Mouse (Mus musculus) embryonic stem cell, embryonic (primary cell): ENCODE measurements around the gene Pepd.

Experiments
- CTCF ChIA-PET, 4 experiments: fragments of 300-600 bp in 2 of 4; fragments of 350-600 bp in 2 of 4; sonication (Branson Sonifier 250); formaldehyde crosslinking; loops; one replicate each; lab custom pipeline; 2022; ENCODE audit warnings: inconsistent platforms in 2 of 4; lab: Charles Lee
- POLR2A ChIA-PET, 4 experiments: fragments of 300-600 bp in 2 of 4; fragments of 350-600 bp in 2 of 4; sonication (Branson Sonifier 250); formaldehyde crosslinking; loops; one replicate each; lab custom pipeline; 2022; ENCODE audit warnings: antibody characterized with exemption in 4 of 4, inconsistent platforms in 1 of 4; lab: Charles Lee

The Pepd gene

DNA sequence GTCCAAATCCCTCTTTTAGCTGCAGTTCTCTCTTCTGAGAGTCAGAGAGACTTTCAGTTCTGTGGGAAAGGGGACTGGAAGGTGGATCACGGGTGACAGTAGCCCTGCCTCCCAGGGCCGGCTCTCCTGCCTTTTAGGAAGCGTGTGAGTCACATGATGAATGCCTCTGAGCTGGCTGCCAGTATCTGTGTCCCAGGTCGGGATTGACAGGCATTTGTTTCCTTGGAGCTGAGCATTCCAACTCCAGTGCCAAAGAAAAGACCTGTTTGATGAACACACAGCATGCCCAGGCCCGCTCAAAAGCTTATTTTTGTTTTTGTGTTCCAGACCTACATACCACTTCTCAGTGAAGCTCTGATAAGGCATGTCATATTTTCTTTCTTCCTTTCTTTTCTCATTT is 164.5 kb downstream of the Pepd start:
- ChIA-PET POLR2A (interaction anchor here in 2 of 4 experiments (0.6 to 1.5 kb wide), 5 partner anchors 10 to 269 kb away, joined by 3 to 7 read pairs (median 4); no protein-coding TSS in a partner anchor), CTCF (interaction anchor here in 3 of 4 experiments (0.5 to 1.4 kb wide), 3 partner anchors 93 to 183 kb away, joined by 3 to 11 read pairs (median 4); no protein-coding TSS in a partner anchor)

DNA sequence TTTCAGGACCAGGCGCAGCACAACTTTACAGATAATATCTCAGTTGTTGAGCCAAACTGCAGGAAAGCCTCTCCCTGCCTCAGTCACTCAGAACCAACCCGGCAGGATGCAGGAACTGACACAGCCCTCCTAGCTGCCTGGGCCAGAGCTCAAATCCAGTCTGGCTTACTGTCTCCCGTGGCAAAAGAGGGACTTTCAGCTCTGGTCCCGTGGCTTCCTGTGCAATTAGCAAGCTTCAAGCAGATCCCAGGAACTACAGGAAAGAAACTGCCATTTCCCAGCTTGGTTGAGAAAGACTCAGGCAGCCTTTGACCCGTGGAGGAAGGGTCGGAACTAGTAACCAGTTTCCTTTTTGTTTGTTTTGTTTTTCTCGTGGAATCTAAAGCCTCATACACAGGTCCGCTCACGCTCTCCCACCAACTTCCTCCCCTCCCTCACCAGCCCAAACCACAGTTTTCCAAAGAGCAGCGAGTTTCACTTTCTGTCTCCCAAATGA is 168.7 kb downstream of the Pepd start:
- ChIA-PET CTCF (interaction anchor here in 3 of 4 experiments (1.0 to 1.2 kb wide), 3 partner anchors 54 to 232 kb away, joined by 3 read pairs; no protein-coding TSS in a partner anchor), POLR2A (interaction anchor here in 2 of 4 experiments (0.6 to 0.7 kb wide), 3 partner anchors 8 to 588 kb away, joined by 3 to 8 read pairs (median 3); no protein-coding TSS in a partner anchor)

DNA sequence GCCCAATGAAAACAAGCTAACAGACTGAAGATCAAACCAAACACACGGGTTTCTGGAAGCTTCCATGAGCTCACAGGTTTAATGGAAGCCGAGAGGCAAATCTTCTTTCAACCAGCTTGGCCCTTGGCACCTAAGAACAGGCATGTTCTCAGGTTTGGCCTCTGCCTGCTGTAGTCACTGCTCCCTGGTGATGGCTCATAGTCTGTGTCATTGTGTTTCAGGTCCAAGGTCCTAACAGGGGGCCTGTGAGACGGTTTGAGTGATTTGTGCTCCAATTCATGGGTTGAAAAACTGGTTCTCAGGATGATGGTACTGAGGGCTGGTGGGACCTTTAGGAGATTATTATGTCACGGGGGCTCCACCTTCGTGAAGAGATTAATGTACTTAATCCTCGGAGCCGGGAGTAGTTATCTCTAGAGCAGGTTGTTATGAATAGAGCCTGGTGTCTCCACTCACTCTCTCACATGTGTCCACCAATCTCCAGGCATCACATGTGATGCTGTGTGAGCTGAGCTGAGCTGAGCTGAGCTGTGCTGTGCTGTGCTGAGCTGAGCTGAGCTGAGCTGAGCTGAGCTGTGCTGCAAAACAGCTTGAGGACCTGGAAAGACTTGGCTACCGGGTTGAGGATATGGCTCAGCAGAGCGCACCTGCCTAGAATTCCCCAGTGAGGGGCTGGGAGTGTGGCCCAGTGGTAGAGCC is 169.4 kb downstream of the Pepd start:
- CTCF ChIA-PET = interaction anchor here in 2 of 4 experiments (1.0 to 1.2 kb wide), 2 partner anchors 56 to 232 kb away, joined by 3 read pairs; no protein-coding TSS in a partner anchor
- POLR2A ChIA-PET = interaction anchor here in 3 of 4 experiments (0.6 to 0.7 kb wide), 3 partner anchors 9 to 846 kb away, joined by 3 read pairs; no protein-coding TSS in a partner anchor

DNA sequence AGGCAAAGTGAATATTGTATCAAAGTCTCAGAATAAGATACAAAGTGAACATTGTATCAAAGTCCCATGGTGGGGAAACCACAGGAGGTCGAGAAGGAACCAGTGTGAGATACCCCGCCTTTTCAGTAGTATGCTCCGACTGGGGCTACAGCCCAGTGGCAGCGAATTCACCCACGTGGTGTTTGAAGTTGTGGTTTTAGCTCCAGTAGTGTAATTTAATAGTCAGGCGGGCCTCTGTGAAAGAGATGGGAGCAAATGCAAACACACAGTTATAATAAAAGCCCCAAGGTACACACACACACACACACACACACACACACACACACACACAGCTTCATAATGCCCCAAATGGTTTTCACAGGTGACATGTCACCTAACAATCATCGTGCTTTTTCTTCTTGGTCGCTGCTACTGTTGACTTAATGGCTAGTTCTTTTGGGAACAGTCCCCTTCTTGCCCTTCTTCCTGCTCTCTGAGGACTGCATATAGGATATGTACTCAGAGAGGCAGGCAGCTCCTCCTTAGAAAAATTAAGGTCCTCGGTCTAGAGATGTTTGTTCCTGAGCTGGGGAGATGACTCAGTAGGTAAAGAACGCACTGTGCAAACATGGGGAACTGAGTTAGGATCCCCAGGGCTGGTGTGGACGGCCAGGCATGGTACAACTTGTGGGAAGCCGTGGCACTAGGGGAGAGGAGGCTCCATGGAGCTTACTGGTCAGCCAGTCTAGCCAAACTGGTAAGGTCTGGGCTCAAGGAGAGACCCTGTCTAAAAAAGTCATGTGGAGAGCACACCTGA is 172.6 kb downstream of the Pepd start:
- POLR2A ChIA-PET = interaction anchor here in 1 of 4 experiments (0.6 to 1.5 kb wide), 4 partner anchors 19 to 272 kb away, joined by 3 to 6 read pairs (median 4); partner anchors contain the start of genes Cebpg and Chst8
- CTCF ChIA-PET = interaction anchor here in 1 of 4 experiments (0.8 kb wide), 1 partner anchor 79 kb away, joined by 3 read pairs; no protein-coding TSS in a partner anchor

DNA sequence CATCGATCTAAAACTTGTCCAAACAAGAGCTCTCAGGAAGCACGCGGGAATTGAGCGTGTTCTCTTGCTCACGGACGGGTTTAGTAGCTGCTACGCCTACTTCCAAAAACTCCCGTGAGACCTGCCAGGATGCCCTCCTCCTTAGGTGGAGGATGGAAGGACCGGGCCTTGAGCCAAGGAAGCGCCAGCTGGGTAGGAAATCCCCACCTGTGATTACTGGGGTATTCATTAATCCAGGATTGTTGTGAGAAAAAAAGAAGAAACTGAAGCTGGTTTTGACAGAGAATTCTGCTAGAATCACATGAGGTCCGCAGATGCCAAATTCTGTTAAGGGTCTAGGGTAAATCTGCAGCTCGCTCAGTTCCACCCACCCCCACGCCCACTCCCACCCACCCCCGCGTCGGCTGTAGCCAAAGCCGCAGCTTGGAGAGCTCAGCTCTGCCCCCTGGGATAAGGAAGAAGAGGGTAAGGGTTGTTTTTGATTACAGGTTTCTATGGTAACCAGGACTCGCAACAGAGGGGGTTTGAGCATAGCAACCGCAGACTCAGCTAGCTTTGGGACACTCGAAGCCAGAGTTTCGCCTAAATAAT is 174.2 kb downstream of the Pepd start:
- CTCF ChIA-PET = interaction anchor here (0.5 to 1.8 kb wide), 8 partner anchors 23 to 1143 kb away, joined by 3 to 10 read pairs (median 3); no protein-coding TSS in a partner anchor
- POLR2A ChIA-PET = interaction anchor here in 3 of 4 experiments (0.6 to 1.7 kb wide), 18 partner anchors 10 to 191 kb away, joined by 3 to 8 read pairs (median 4); partner anchors contain the start of genes Cebpg (in 3 of the 3) and Cebpa (in 1 of the 3)

DNA sequence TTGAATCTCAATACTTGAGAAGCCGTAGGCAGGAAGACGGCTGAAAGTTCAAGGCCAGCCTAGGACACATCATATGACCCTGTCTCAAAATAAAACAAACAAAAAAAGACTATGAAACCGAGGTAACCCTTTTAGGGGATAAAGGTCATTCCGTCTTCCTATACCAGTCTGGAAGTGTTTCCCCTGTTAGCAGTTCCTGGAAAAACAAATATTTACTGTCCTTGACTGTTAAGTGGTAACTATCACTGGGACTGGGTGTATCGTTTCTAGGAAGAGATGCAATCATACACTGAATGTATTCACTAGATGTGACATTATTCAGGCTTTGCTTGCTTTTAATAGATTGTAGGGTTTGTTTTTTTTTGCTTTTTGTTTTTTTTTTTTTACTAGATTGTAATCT is 178.4 kb downstream of the Pepd start:
- POLR2A ChIA-PET = interaction anchor here in 1 of 4 experiments (0.6 kb wide), 1 partner anchor 501 kb away, joined by 3 read pairs; no protein-coding TSS in a partner anchor

More for the DNA sequence above, 178.4 kb downstream of the Pepd start:
- CTCF ChIA-PET = interaction anchor here in 1 of 4 experiments (1.2 kb wide), 1 partner anchor 64 kb away, joined by 3 read pairs; no protein-coding TSS in a partner anchor
